Mouse (Mus musculus) heart, embryonic 11.5 days (tissue): ENCODE data around the gene P2rx4. TPM values are rescaled to one million over a fixed set of nuclear protein-coding genes. Genes with fewer than 3 reads are reported as not detected.

Experiments used
- ATAC-seq: fragments of 200-750 bp; cut with Nextera tagmentation; replicated peaks from 2 replicates; pipeline ENCODE4 v1.8.0; 2017; ENCODE audit warnings: moderate library complexity; ENCODE audit not compliant: insufficient number of reproducible peaks, low FRiP score, low TSS enrichment
- H3K27ac ChIP-seq: fragments of 300-500 bp; sonication (generic); 2 replicates; pipeline ENCODE4 v1.5.1; 2014; ENCODE audit warnings: mild to moderate bottlenecking, low read depth, low read length
- H3K27me3 ChIP-seq: fragments of 300-500 bp; sonication (generic); 2 replicates; pipeline ENCODE4 v1.6.1; 2014; ENCODE audit warnings: mild to moderate bottlenecking, low read length, mixed read lengths; ENCODE audit not compliant: control insufficient read depth, insufficient read depth
- H3K36me3 ChIP-seq: fragments of 300-500 bp; sonication (generic); 2 replicates; pipeline ENCODE4 v1.6.1; 2014; ENCODE audit warnings: mild to moderate bottlenecking, low read length, moderate library complexity, mixed read lengths; ENCODE audit not compliant: control insufficient read depth, insufficient read depth
- H3K4me1 ChIP-seq: fragments of 300-500 bp; sonication (generic); 2 replicates; pipeline ENCODE4 v1.6.1; 2014; ENCODE audit warnings: low read length; ENCODE audit not compliant: control insufficient read depth, insufficient read depth
- H3K4me2 ChIP-seq: fragments of 300-500 bp; sonication (generic); 2 replicates; pipeline ENCODE4 v1.6.1; 2014; ENCODE audit warnings: mild to moderate bottlenecking, moderate library complexity
- H3K4me3 ChIP-seq: fragments of 300-500 bp; sonication (generic); 2 replicates; pipeline ENCODE4 v1.5.1; 2014; ENCODE audit warnings: low read depth, low read length
- H3K9ac ChIP-seq: fragments of 300-500 bp; sonication (generic); 2 replicates; pipeline ENCODE4 v1.6.1; 2014; ENCODE audit warnings: mild to moderate bottlenecking, low read depth, low read length, moderate library complexity
- H3K9me3 ChIP-seq: fragments of 300-500 bp; sonication (generic); replicated peaks from 2 replicates; pipeline ENCODE4 v1.6.1; 2016; ENCODE audit warnings: low read length; ENCODE audit not compliant: control insufficient read depth
- WGBS: fragments of 180-500 bp; shearing (Covaris S2); extraction: QIAGEN DNeasy Blood & Tissue Kit; methylation state at CpG from one replicate; pipeline ENCODE4 v1.1.7; 2014; ENCODE audit not compliant: insufficient replicate concordance; 5-methylcytosine and 5-hydroxymethylcytosine counted together
- polyA plus RNA-seq: library from polyadenylated mRNA; unstranded; fragments of >200 nt; fragmentation: Nextera tagmentation; extraction: Ambion mirVana; gene quantifications from 2 replicates; pipeline ENCODE4 v1.2.1, GENCODE M21; 2014

The P2rx4 gene
- polyA plus RNA-seq, 1 experiment from 2014 or later: 13.8 TPM

DNA sequence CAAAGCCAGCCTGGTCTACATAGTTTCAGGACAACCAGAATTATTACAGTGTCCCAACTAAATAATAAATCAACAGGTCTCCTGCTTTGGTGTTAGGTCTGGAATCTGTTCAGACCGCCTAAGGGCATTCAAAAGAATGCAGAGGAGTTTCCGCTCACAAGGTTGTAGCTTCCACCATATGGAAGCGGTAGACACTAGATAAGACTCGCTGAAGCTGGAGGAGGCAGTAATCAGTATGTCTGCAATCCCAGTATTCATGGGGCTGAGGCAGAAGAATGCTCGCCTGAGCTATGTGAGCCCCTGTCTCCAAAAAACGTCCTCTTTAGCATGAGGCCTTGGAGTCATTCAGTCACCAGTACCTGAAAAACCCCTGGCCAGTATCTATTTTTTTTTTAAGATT, 1.5 kb downstream of the P2rx4 start:
- no peak overlapping the region for H3K9ac ChIP-seq
- peak overlapping the region; percentile 72 for H3K4me2 ChIP-seq
- H3K27me3 ChIP-seq: no peaks in the 10 kb centered on the region
- H3K27ac ChIP-seq: no peak overlapping the region
- no peak for ATAC-seq
- H3K36me3 ChIP-seq: no peaks in the 10 kb centered on the region
- peaks cover 15% of the 10 kb centered on the region for H3K4me1 ChIP-seq
- no peak overlapping the region for H3K4me3 ChIP-seq
- 46% methylated on average over 6 of the region's 6 CpGs for WGBS
- no peaks in the 10 kb centered on the region for H3K9me3 ChIP-seq

DNA sequence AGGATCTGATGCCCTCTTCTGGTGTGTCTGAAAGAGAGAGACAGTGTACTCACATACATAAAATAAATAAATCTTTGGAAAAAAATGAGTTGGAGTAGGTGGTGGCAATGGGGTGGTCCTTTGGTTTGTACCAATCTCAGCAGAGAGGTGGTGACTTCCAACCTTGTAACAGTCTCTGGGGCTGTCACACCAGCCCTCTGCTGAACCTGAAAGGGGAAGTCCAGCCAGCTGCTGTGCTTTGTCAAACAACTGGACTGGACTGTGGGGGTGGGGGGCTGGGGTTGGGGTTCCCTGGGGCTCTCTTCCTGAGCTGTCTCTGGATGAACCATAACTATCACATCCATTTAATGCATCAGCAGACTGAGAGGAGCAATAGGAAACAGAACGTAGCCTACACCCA, 8.4 kb downstream of the P2rx4 start:
- Histone ChIP-seq H3K9me3 (0 out of 2 replicates have a peak, but pooled peaks cover 4% of the 10 kb centered on the region), H3K4me2 (no peak overlapping the region), H3K27ac (no peak overlapping the region), H3K9ac (no peak overlapping the region), H3K4me3 (no peak overlapping the region), H3K27me3 (no peaks in the 10 kb centered on the region), H3K4me1 (no peaks in the 10 kb centered on the region), H3K36me3 (no peaks in the 10 kb centered on the region)
- 92% methylated on average over 1 of the region's 1 CpGs for WGBS
- ATAC-seq: no peak

DNA sequence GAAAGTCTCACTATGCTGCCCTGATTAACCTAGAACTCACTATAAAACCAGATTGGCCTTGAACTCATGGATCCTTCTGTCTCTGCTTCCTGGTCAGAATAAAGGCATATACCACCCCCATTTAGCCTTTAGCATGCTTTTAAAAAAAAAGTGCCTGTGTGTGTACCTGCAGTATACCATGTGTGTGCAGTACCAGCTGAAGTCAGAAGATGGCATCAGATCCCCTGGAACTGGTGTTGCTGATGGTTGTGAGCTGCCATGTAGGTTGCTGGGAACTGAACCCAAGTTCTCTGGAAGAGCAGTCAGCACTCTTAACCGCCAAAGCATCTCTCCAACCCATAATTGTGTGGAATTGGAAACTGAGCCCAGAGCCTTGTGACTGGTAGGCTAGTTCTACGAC, 9.4 kb downstream of the P2rx4 start:
- Histone ChIP-seq H3K4me3 (no peak overlapping the region), H3K27me3 (no peaks in the 10 kb centered on the region)

DNA sequence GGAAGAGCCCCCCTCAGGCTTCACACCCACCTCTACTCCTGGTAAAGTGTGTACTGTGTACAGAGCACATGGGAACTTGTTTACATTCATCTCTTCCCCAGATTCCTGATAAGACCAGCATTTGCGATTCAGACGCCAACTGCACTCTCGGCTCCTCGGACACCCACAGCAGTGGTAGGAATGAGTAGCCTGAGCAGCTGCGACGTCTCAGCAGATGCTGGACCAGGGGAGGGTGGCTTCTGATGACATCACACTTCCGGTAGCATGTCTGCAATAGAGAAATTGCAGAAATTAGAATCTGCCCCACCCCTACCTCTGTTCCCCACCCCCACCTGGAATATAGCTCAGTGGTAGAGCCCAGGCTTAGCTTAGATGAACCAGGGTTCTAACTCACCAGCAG, 11.1 kb downstream of the P2rx4 start:
- H3K27ac ChIP-seq: no peak overlapping the region

More for the DNA sequence above, 9.4 kb downstream of the P2rx4 start:
- Histone ChIP-seq H3K4me2 (no peak overlapping the region), H3K36me3 (no peaks in the 10 kb centered on the region), H3K27ac (no peak overlapping the region), H3K4me1 (no peaks in the 10 kb centered on the region), H3K9me3 (0 out of 2 replicates have a peak, but pooled peaks cover 4% of the 10 kb centered on the region), H3K9ac (no peak overlapping the region)
- WGBS: 92% methylated on average over 2 of the region's 2 CpGs
- no peak for ATAC-seq

DNA sequence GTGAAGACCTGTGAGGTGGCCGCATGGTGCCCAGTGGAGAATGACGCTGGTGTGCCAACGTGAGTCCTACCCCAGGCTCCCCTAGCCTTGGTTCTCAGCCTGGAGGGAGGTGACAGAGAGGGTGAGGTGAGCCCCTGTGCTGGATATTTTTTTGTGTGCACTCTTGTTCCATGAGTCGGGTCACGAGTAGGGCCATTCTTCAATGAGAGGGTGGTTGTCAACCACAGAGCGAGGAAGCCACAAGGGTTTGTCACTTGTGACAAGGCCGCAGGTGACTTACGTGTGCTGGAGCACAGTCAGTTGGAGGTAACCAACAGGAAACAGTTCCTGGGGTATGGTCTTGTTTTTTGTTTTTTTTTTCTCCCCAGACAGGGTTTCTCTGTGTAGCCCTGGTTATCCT, 11.8 kb downstream of the P2rx4 start:
- Histone ChIP-seq H3K27ac (no peak overlapping the region), H3K4me3 (no peak overlapping the region), H3K27me3 (no peaks in the 10 kb centered on the region), H3K9me3 (0 out of 2 replicates have a peak, but pooled peaks cover 4% of the 10 kb centered on the region), H3K4me2 (no peak overlapping the region), H3K4me1 (no peaks in the 10 kb centered on the region), H3K9ac (no peak overlapping the region), H3K36me3 (no peaks in the 10 kb centered on the region)
- WGBS: 88% methylated on average over 8 of the region's 8 CpGs
- no peak for ATAC-seq

More for the DNA sequence above, 11.1 kb downstream of the P2rx4 start:
- Histone ChIP-seq H3K4me2 (no peak overlapping the region), H3K9ac (no peak overlapping the region), H3K4me3 (no peak overlapping the region), H3K27me3 (no peaks in the 10 kb centered on the region), H3K36me3 (no peaks in the 10 kb centered on the region), H3K9me3 (0 out of 2 replicates have a peak, but pooled peaks cover 4% of the 10 kb centered on the region), H3K4me1 (no peaks in the 10 kb centered on the region)
- WGBS: 67% methylated on average over 7 of the region's 7 CpGs
- ATAC-seq: no peak

DNA sequence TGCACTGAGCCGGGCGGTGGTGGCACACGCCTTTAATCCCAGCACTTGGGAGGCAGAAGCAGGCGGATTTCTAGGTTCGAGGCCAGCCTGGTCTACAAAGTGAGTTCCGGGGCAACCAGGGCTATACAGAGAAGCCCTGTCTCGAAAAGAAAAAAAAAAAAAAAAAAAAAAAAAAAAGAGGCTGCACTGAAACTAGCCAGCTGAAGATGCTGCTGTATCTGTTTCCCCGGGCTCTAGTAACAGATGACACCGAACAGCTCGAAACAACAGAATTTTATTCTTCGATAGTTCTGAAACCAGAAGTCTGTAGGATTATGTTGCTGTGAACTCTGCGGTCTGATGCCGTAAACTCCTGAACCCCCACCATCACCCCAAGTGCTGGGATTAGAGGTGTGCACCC, 18.1 kb downstream of the P2rx4 start:
- no peaks in the 10 kb centered on the region for H3K27me3 ChIP-seq
- no peak overlapping the region for H3K4me2 ChIP-seq
- 85% methylated on average over 13 of the region's 13 CpGs for WGBS
- H3K9ac ChIP-seq: no peak overlapping the region
- no peak for ATAC-seq
- peaks cover 2% of the 10 kb centered on the region; the same call in 1 of the 2 replicates for H3K4me1 ChIP-seq
- H3K9me3 ChIP-seq: no peaks in the 10 kb centered on the region
- H3K36me3 ChIP-seq: no peaks in the 10 kb centered on the region
- H3K4me3 ChIP-seq: no peak overlapping the region
- H3K27ac ChIP-seq: no peak overlapping the region

DNA sequence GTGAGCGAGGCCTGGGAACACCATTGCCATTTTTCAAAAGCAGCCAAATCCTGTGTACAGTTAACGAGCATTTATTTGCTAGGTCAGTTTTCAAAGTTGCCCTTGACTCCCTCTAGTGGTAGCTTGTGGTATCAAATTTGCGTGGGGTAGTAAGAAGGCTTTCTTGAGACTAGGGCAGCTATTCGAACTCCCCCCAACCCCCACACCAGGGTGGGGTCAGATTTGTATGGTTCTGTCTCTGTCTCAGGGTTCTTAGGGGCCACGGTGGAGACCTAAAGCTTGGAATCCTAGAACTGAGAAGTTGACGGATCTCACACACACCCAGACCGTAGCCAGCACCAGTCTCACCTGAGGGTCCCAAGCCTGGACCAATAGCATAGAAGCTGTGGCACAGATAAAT, 18.7 kb downstream of the P2rx4 start:
- peaks cover 2% of the 10 kb centered on the region; the same call in 1 of the 2 replicates for H3K4me1 ChIP-seq
- H3K4me3 ChIP-seq: no peak overlapping the region
- H3K27ac ChIP-seq: no peak overlapping the region
- H3K36me3 ChIP-seq: no peaks in the 10 kb centered on the region
- no peak overlapping the region for H3K4me2 ChIP-seq
- H3K9ac ChIP-seq: no peak overlapping the region
- no peak for ATAC-seq
- no peaks in the 10 kb centered on the region for H3K27me3 ChIP-seq
- H3K9me3 ChIP-seq: no peaks in the 10 kb centered on the region
- WGBS: 21% methylated on average over 7 of the region's 7 CpGs

DNA sequence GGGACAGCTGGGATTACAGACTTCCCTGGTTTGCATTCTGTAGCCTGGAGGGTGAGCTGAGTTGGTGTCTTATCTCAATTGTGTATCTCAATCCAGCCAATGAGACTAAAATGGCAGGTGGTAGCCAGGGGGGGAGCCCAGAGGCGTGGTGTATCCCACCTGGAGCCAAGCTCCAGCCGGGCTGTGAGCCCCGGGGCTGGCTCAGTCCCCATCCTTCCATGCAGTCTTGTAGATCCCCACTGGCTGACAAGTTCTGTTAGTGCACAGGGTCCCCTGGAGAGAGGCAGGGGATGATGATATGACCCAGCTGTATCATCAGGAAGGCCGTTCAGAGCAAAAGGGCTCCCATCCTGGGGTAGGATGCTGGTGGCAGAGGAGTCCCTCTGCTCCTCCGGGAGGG, 19.3 kb downstream of the P2rx4 start:
- Histone ChIP-seq H3K4me3 (no peak overlapping the region), H3K4me2 (no peak overlapping the region), H3K9ac (no peak overlapping the region), H3K27me3 (no peaks in the 10 kb centered on the region), H3K36me3 (no peaks in the 10 kb centered on the region), H3K9me3 (no peaks in the 10 kb centered on the region), H3K4me1 (peaks cover 5% of the 10 kb centered on the region), H3K27ac (no peak overlapping the region)
- ATAC-seq: no peak
- 77% methylated on average over 5 of the region's 5 CpGs for WGBS

DNA sequence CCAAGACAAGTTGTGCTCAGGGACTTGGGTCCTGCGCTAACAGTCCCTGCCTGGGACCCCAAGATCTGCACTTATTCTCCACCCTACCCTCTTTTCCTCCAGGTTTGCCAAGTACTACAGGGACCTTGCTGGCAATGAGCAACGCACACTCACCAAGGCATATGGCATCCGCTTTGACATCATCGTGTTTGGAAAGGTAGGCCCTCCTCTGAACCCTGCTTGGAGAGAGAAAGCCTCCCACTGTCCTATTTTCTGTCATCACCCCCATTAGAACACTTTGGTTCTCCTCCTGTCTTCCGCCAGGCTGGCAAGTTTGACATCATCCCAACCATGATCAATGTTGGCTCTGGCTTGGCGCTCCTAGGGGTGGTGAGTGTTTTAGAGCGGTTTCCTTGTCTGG, 19.8 kb downstream of the P2rx4 start:
- Histone ChIP-seq H3K27ac (no peak overlapping the region), H3K4me1 (peaks cover 8% of the 10 kb centered on the region), H3K9me3 (no peaks in the 10 kb centered on the region), H3K36me3 (no peaks in the 10 kb centered on the region), H3K27me3 (no peaks in the 10 kb centered on the region), H3K4me2 (no peak overlapping the region), H3K9ac (no peak overlapping the region), H3K4me3 (no peak overlapping the region)
- no peak for ATAC-seq
- WGBS: 88% methylated on average over 7 of the region's 7 CpGs
